Mouse (Mus musculus): Measurements from ENCODE around the gene Kcnk4. TPM values are rescaled to one million over a fixed set of nuclear protein-coding genes. Genes with fewer than 3 reads are reported as not detected.

The Kcnk4 gene
- total RNA-seq, 2 experiments from 2014 or later, result 39.1 to 39.2 TPM

DNA sequence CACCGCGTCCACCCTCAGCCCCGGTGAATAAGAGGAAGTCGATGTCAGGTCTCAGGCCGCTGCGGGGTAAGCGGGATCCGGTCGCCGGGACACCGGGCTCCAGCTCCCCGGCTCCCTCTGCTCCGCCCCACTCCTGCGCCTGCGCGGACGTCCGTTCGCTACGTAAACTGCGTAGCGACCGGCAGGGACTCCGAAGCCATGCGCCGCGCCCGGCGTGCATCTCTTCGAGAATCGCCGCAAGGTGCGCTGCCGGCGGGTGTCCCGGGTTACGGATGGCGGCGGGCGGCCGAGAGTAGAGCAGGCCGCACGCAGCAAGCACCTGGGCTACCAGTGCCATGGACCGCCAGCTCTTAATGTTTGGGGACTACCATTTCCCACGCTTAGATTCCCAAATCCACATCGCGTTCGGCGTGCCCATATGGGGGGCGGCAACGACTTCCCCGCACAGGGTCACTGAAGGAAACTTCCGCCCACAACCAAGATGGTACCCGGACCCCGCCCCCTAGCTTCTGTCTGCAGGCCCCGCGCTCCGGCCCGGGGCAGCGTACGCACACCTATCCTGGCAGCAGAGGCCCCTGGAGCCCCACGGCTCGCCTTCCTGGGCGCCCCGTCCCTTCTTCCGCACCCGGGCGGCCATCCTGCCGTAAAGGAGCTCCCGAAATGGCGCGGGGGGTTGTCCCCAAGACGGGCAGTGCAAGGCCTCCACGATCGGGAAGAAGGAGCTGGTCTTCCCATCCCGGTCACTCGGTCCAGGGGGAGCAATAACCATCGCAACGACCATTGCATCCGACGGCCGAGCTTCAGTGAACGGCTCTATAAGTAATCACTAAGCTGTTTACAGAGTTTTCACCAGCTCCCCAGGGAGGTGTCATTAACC is 7.3 kb upstream of the Kcnk4 start, which contains the start of gene Bad:
Bad (plus strand) TSS at position 490 of the 877 bp plus-strand sequence.
- no peak; the same call in 1 of the 2 replicates for TF ChIP-seq CTCF (IDR thresholded peaks at IDR 0.05)
- Histone ChIP-seq H3K27ac (peak within 1 kb of the TSS; percentile 97), H3K4me3 (peak within 1 kb of the TSS; percentile 92)
- intact Hi-C loops (cut with DNase I), result loop anchor here (1.0 to 5.0 kb wide), 2 partner anchors 9 to 36 kb away; partner anchors contain the start of gene Plcb3
- peak; percentile 92 to 96 for DNase-seq (ENCODE audit: extremely low spot score in 1 of 2, low spot score in 2 of 2)

DNA sequence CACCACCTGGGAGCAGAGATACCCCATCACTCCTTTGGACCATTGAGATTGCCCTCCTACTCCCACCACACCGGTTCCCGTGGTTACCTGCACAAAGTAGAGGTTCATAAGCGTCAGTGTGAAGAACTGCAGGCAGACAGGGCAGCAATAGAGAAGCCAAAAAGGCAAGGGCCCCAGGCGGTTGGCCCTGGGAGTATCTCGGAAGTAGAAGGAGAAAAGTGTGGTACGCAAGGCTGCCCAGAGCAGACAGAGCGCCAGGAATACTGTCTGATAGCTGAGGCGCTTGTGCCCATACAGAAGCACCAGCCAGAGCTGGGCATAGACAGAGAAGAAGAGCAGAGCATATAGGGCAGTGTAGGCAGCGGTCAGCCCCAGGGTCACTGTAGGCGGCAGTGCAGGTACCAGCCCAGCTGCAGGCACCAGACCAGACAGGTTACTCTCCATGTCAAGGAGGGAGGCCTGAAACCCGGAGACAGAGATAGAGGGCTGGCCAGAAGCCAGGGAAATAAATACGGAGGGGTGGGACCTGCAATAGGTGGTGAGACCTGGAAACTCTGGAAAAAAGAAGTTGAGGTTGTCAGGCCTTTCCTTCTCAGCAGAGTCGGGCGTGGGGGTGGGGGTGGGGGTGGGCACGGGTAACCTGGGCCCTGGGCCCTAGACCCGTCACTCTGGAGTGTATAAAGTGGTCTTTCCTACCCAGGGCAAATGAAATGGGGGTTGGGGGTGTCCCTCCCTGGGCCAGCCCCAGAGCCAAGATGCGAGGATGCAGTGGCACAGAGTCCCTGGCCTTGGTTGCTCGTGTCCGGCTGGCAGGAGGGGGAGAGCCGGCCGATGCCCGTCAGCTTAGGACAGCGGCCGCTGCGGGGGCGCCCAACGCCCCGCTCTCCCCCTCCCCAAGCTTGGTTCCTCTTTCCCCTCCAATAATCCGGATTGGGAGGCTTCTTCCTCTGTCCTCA is 6.4 kb upstream of the Kcnk4 start:
- H3K27ac ChIP-seq, result peak overlapping the region; percentile 97

DNA sequence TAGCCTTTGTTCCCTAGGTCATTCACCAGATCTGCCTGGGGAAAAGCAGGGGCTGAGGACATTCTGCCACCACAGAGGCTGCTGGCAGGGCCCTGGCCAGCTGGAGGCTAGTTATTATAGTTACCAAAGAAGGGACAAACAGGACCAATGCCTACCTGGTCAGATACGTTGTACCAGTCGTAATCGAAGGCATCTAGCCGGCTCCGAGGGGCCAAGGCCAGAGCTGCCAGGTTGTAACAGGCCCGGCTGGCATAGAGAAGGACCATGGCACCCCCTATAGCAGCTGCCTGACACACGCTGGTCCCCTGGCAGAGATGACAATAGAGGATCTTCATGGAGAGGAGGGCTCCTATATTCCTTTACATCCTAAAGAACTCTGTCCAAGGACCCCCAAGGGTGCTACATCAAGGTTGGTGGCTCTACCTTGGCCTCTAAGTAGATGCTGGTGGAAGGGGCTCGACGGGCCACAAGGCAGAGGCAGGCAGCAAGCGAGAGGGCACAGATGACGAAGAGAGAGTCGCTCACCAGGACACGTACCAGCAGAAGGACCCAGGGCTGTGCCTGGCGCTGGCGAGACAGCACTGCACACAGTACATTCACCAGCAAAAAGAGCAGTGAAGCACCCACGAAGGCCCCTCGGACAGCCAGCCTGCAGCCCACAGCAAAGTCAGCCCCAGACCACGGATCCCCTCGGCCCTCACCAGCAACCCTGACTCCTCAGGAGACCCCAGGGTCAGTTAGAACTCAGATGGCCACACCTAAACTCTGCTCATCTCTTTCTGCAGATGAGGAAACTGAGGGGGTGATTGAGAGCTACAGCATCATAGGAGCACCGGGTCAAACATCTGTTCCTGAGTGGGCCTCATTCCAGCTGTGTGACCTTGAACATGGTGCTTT is 5.0 kb upstream of the Kcnk4 start:
- Histone ChIP-seq H3K4me3 (peak overlapping the region; percentile 92), H3K27ac (peak overlapping the region; percentile 97; the same call in 1 of the 2 replicates)
- TF ChIP-seq CTCF (IDR thresholded peaks at IDR 0.05), result no peak
- no peak for DNase-seq (ENCODE audit: extremely low spot score in 1 of 2, low spot score in 2 of 2)
- intact Hi-C loops (cut with DNase I), result loop anchor here (5.0 kb wide), 1 partner anchor 38 kb away; the partner anchor contains the start of gene Plcb3

More for the DNA sequence above, 6.4 kb upstream of the Kcnk4 start:
- H3K4me3 ChIP-seq, result peak overlapping the region; percentile 92
- no peak for TF ChIP-seq CTCF (IDR thresholded peaks at IDR 0.05)
- intact Hi-C loops (cut with DNase I), result loop anchor here (5.0 kb wide), 1 partner anchor 37 kb away; the partner anchor contains the start of gene Plcb3
- no peak for DNase-seq (ENCODE audit: extremely low spot score in 1 of 2, low spot score in 2 of 2)

DNA sequence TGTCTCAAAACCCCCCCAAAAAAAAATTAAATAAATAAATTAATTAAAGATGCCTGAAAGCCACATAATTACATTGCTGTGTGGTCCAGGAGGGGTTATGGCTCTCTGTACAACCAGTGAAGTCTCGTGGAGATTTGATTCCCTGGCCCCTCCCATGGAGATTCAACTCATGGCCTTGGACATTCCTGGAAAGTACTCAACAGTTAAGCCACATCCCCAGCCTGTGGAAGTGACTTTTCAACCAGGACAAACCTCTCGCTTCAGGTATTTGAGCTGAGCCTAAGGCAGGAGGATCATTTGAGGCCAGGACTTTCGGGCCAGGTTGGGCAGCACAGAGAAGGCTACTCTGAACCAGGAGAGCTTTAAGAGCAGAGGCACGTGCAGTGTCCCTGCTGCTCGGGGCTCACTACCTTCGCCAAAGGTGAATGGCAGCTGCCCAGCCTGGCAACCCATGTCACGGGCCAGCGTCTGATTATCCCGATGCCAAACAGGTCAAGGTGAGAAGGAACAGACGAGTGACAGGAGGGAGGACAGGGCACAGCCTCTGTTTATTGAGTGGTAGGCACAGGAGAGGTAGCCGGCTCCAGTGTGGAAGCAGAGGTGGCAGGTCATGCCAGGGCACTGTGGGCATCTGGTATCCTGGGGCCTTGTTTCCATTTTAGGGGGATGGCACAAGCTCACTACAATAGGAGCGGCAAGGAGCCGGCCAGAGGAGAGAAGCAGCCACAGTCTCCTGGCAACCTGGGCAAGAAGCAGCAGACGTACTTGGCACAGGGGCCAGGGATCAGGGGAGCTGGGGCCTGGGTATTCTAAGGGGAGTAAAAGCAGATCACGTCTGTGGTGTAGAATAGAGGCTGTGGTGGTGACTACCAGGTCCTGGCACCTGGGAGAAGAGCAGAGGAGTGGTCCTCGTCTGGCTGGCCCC is 3.5 kb upstream of the Kcnk4 start:
- no peak for DNase-seq (ENCODE audit: extremely low spot score in 1 of 2, low spot score in 2 of 2)

DNA sequence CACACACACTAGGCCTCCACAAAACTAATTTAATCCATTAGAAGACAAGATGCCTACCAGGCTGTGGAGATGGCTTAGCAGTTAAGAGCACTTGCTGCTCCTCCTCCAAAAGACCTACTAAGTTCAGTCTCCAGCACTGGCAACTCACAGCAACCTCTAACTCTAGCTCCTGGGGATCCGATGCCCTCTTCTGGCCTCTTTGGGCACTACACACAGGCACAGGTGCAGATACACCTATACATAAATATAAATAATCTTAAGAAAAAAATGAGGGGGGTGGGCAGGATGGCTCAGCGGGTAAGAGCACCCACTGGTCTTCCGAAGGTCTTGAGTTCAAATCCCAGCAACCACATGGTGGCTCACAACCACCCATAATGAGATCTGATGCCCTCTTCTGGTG is 2.0 kb upstream of the Kcnk4 start:
- peak; percentile 57 for TF ChIP-seq CTCF (IDR thresholded peaks at IDR 0.05)
- DNase-seq (ENCODE audit: extremely low spot score in 1 of 2, low spot score in 2 of 2), result no peak
- H3K4me3 ChIP-seq, result no peak overlapping the region
- intact Hi-C loops (cut with DNase I), result no loop called here
- H3K27ac ChIP-seq, result no peak overlapping the region

More for the DNA sequence above, 3.5 kb upstream of the Kcnk4 start:
- intact Hi-C loops (cut with DNase I), result no loop called here
- Histone ChIP-seq H3K4me3 (no peak overlapping the region), H3K27ac (no peak overlapping the region)
- TF ChIP-seq CTCF (IDR thresholded peaks at IDR 0.05), result no peak

DNA sequence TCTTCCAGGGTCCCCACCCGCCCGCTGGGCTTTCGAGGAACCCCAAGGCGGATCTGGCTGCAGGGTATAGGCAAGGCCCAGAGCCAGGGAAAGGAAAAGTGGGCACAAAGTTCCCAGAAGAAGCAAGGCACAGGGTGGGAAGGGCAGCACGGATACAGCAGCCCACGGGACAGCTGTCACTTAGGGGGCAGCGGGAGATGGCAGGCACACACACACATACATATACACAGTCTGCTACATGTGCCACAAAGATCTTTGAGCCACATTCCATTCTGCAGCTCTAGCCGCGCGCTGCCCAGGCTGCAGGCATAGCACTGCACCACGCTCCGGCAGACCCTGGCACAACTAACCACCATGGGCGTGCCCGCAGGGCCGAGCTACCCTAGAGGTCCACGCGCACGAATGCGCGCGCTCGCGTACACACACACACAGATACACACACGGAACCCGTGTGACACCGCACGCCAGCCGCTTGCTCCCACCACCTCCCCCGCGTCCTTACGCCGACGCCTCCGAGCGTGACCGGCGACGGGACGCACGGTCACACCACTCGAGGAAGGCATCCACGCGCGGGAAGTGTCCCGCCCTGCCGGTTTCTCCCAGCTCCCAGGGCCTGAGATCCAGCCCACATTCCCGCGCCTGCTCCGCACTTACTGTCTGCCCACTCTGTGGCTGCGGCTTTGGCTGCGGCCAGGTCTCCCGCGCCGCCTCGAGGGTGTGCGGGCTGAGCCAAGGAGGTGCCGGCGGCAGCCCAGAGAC is 700 bp downstream of the Kcnk4 start:
- intact Hi-C loops (cut with DNase I), result no loop called here
- peak; percentile 57 to 67 for DNase-seq (ENCODE audit: extremely low spot score in 1 of 2, low spot score in 2 of 2)
- TF ChIP-seq CTCF (IDR thresholded peaks at IDR 0.05), result no peak
- H3K27ac ChIP-seq, result peak overlapping the region; percentile 91
- peak overlapping the region; percentile 54 for H3K4me3 ChIP-seq

DNA sequence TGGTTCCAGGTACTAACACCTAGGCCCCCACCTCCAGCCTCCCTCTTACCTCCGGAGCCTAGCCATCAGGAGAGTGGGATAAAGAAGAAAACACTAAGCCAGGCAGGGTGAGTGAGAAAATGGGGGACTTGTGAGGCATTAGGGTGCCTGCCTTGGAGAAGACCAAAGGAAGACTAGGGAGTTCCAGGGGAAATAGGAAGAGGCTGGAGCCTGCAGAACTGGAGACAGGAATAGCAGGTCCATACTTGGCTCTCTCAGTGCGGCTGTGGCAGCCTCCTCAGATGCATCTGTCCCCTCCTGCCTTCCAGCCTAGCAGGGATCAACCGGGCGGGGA is 1.2 kb downstream of the Kcnk4 start:
- Histone ChIP-seq H3K27ac (peak overlapping the region; percentile 91), H3K4me3 (peak overlapping the region; percentile 54)
- no peak for DNase-seq (ENCODE audit: extremely low spot score in 1 of 2, low spot score in 2 of 2)
- TF ChIP-seq CTCF (IDR thresholded peaks at IDR 0.05), result no peak
- intact Hi-C loops (cut with DNase I), result no loop called here

DNA sequence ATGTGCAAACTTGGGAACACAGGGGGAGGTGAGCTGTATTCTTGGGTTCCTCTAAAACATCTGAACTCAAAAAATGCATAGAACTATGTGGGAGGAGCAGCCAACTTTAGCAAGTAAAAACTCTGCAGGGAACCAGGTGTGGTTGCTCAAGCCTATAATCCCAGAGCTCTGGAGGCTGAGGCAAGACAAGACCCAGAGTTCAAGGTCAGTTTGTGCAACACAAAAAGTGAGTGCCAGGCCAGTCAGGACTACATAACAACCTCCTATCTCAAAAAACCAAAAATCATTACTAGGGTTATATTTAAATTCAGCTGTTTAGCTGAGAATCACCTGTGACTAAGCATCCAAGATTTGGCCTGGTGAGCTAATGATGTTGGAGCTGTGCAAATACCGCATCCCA is 2.3 kb downstream of the Kcnk4 start:
- no peak for TF ChIP-seq CTCF (IDR thresholded peaks at IDR 0.05)
- peak overlapping the region; percentile 54 for H3K4me3 ChIP-seq
- intact Hi-C loops (cut with DNase I), result no loop called here

DNA sequence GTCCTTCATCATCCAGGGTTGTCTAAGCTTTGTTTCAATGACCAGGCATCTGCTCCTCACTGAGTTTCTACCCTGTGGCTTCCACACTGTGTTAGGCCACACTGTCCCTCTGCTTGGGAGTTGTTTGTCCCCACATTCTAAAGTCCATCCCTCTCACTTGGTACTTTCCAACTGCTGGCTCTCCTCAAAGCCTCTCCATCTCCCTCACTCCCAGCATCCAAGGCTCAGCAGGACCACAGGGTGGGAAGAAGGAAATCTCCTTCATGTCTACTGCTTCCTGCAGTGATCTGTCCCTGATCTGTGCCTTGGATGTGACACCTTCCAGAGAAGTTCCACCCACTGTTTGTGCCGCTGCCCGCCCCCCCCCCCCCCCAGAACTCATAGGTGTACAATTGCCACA is 3.3 kb downstream of the Kcnk4 start:
- TF ChIP-seq CTCF (IDR thresholded peaks at IDR 0.05), result no peak
- intact Hi-C loops (cut with DNase I), result no loop called here

More for the DNA sequence above, 2.3 kb downstream of the Kcnk4 start:
- DNase-seq (ENCODE audit: extremely low spot score in 1 of 2, low spot score in 2 of 2), result no peak
- peak overlapping the region; percentile 91 for H3K27ac ChIP-seq

More for the DNA sequence above, 3.3 kb downstream of the Kcnk4 start:
- DNase-seq (ENCODE audit: extremely low spot score in 1 of 2, low spot score in 2 of 2), result no peak
- H3K4me3 ChIP-seq, result no peak overlapping the region
- H3K27ac ChIP-seq, result no peak overlapping the region

Measured in left cerebral cortex, adult 2 months (tissue).